Mouse (Mus musculus) cerebellum, postnatal 4 days (tissue): Measurements from ENCODE around the gene Rnf6.
"Not testable (repeated sequence)": the region's sequence is repeated elsewhere in the genome, so short reads cannot be mapped to it uniquely, and the experiment has no call there.

Source experiments
- DNase-seq, 2 experiments: peaks; one replicate each; pipeline ENCODE4 v3.0.0; 2022; ENCODE audit warnings: low spot score in 2 of 2, mixed read lengths in 1 of 2

Rnf6 gene

DNA sequence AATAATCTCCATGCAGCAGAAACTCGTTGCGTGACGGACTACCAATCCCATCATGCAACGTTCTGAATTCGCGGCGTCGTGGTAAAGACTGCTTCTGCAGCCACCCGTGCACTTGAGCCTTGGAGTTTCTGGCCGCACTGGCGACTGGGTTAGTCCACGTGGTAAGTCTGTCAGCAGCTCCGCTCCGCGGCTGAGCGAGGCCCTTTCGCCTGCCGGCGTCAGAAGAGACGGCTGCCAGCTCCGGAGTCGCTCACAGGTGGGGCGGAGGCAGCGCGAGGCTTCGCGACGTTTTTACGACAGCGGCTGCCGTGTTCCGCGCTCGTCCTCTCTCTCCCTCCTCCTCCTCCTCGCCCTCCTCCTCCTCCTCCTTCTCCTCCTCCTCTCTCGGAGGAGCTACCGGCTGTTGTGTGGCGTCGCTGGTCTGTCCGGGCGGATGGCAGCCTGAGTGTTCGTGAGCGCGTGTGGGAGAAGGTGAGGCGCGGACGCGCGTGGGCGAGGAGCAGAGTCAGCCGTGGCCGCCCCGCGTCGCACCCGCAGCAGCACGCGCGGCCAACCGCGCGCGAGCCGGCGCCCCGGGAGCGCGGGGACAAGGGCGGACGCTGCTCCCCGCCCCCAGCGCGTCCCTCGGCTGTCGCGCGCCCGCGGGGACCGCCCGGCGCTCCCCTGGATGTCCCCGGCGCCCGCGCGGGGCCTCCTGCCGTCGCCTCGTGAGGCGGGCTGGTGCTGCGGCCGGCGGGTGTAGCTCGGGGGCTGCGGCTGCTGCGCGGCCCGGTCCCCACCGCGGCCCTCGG lies 9.7 kb upstream of the Rnf6 start, which contains the start of gene Cdk8:
TSS of gene Cdk8 (plus strand) at position 367 of the 791 bp plus-strand sequence.
- peak; percentile 84 to 89 for DNase-seq

DNA sequence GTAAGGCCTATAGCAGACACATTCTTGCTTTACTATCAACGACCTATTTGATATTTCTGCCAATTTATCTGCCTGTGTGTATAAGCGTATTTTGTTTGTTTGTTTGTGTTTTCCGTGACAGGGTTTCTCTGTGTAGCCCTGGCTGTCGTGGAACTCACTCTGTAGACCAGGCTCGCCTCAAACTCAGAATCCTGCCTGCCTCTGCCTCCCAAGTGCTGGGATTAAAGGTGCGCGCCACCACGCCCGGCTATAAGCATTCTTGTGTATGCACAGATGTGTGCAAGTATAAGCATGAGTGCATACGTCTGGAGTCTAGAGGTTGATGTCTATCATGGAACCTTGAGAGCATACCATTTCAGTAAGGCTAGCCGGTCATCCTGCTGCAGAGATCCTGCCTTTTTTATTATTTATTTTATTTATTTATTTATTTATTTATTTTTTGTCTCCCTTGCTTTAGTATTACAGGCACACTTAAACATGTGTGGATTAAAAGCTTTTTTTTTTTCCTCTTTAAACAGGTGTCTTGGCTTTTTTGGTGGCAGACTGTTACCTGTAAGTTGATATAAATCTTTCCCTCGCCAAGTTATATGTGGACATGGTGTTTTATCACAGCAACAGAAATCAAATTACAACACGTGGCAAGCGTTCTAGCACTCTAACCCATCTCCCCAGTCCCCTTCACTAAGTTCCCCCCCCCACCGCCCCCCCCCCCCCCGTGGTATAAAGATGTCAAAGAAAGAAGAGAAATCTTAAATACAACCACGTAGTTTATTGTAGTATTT lies 8.7 kb upstream of the Rnf6 start:
- no peak for DNase-seq

DNA sequence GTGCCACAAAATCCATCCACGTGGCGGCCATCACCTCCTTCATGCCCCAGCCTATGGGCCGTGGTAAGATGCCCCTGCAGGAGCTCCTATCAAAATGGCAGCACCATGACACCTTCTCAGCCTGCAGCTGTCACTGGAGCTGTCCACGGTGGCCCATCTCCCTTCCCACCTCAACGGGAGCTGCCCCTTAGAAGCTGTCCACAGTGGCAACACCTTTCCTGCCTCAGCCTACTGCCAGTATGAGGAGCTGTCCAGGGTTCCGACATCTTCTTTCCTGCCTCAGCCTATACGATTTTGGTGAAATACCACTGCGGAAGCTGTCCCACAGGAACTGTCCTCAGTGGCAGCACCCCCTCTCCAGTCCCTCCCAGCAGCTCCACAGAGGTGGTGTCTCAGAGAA lies 6.1 kb upstream of the Rnf6 start:
- DNase-seq, result no peak

DNA sequence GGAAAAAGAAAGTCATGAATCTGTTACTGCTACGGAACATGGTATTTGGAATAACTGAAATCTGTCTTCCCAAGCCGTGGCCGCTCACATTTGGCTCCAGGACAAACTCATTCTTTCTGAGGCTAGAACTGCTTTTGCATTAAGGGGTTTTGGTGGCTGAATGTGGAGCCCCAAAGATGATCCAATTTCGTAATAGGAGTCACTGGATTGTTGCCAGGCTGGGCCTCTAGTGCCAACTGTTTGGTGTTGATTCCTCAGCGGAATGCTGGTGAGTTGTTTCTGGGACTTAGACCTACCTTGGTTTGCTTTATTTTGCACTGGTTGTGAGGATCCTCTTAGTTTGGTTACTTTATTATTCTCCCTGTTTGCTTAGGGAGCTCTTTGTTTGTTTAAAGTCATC lies 2.4 kb upstream of the Rnf6 start:
- DNase-seq, result no peak

DNA sequence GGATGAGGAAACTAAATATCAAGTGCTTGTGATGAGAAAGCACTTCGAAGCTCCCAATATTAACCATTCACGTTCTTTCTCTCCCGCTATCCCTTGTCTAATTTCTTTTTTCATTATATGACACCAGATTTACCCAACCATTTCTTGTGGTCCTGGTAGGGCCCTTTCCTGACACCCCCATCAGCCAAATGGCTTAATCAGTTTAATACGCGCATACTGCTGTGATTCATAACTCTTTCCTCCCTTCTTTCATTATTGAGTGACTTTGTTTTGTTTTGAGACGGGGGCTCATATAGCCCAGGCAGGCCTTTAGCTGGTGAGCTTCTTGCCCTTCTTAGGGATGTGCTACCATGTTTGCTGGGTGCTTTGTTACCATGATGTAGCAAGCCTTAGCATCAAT lies 367 bp upstream of the Rnf6 start:
- no peak for DNase-seq

DNA sequence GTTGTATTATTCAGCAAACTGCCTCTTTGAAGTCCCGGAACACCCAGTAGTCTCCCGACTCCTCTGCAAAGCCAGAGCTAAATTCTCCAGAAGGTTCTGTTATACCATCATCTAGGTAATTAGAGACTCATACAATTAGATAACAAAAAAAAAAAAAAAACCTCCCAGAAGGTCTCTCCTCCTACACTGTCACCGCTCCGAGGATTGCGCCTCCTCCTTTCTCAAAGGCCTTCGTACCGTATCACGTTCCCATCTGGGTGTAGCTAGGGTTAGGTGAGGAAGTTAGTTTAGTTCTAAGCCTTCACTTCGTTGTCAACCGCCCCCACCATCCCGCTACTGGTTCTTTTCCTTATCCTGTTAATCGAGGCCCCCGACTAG lies 865 bp downstream of the Rnf6 start:
- DNase-seq, result no peak

DNA sequence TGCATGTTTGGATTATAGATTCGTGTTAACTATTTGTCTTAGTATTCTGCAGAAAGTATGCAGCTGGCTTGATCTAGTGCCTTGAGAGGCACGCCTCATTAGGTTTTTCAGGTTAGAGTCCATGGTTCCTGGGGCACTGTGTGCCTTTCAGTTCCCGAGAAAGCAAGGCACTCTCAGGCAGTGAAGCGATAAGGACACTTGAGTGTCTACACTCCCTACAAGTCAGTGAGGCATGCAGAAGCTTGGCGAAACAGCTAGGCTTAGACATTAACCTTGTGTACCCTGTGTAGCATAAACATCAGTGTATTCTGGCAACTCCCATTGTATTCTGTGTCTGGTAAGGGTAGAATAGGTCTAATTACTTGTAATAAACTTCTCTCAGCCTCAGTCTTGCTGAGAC lies 15.8 kb downstream of the Rnf6 start:
- no peak for DNase-seq

DNA sequence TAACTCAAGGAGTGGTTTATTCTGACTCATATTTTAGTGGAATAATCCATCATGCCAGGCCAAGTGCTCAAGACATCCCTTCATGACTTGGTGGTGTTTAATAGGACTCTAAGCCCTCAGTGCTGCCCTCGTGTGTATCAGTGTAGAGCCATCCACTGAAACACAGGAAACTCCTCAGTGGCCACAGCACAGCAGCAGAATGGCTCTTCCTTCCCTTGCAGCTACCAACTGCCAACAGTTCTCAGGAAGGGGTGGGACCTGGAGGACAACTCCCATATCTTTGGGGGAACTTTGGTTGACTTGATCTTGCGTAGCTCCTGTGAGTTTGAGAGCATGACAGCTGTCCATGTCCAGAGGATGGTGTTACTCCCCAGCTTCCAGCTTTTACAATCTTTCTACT lies 17.4 kb downstream of the Rnf6 start:
- DNase-seq, result no peak

DNA sequence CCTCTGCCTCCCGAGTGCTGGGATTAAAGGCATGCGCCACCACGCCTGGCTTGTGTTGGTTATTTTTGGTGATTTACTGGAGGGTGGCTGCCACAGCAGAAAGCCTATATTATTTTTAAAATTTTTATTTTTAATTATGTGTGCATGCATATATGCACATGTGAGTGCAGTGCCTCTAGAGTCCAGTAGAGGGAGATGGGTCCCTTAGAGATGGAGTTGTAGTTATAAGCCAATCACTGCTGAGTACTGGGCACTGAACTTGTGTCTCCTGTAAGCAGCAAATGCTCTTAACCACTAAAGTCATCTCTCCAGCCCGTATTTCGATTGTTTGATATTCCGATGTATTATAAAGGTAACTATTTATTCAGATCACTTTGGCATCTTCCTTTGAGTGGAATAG lies 20.8 kb downstream of the Rnf6 start:
- DNase-seq, result no peak

DNA sequence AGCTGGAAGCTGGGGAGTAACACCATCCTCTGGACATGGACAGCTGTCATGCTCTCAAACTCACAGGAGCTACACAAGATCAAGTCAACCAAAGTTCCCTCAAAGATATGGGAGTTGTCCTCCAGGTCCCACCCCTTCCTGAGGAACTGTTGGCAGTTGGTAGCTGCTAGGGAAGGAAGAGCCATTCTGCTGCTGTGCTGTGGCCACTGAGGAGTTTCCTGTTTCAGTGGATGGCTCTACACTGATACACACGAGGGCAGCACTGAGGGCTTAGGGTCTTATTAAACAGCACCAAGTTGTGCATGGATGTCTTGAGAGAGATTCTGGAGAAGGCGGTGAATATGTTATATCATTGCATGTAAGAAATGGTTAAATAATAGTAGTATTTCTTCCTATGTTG lies 21.8 kb downstream of the Rnf6 start:
- DNase-seq, result no peak

DNA sequence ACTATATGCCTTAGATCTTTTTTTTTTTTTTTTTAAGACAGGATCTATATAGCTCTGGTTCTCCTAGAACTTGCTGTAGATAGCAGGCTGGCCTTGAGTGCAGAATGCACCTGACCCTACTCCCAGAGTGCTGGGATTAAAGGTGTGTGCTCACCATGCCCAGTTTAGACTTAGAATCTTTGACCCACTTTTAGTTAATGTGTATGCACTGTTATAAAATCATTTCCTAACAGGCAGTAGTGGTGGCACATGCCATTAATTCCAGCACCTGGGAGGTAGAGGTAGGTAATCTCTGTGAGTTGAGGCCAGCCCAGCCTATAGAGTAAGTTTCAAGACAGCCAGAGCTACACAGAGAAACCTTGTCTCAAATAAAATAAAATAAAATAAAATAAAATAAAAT lies 22.3 kb downstream of the Rnf6 start:
- DNase-seq, result no peak

DNA sequence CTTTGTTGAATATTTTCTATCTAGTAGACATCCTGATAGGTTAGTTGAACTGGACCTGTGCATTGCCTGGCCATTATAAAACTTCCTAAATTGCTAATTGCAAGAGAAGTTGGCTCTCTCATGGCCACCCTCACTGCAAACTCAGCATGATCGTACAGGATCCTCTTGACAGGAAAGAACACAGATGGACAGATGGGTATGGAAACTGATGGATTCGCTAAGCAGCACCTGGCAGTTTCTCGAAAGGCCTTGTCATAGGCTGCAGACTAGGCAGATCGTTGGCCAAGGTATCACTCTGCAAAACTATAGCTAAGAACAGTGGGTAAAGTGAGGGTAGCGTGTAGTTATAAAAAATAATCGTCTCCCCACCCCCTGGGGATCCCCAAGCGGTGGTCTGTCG lies 28.0 kb downstream of the Rnf6 start:
- DNase-seq, result no peak

DNA sequence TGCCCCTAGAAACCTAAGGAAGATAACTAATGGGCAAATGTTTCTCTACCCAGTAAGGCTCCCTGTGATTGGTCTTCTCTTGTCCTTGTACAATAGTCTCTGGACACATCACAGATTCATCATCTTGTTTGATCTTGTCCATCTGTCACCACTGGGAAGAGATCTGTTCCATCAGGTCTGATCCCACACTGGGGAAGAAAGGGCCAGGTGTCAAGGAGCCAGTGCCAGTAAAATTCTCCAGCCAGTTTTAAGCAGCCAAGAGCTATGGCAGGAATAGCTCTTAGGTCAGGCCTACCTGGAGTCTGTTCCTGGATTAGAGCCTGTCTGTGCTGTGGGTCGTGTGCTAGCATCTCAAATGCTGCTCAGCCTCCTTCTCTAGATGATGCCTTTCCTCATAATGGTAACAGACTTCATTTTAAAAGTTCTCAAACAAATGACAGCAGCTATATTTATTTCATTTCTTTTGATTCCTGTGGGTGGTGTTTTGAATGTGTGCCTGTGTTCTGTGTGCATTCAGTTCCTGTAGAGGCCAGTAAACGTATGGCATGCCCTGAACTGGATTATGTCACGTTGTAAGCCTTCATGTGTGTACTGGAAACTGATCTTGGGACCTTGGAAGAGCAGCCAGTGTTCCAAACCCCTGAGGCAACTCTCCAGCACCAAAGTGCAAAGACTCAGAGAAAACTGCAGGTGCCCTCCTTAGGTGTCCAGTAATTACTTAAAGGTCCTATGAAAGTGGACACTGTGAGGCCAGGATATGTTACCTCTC lies 30.7 kb downstream of the Rnf6 start:
- DNase-seq, result no peak

DNA sequence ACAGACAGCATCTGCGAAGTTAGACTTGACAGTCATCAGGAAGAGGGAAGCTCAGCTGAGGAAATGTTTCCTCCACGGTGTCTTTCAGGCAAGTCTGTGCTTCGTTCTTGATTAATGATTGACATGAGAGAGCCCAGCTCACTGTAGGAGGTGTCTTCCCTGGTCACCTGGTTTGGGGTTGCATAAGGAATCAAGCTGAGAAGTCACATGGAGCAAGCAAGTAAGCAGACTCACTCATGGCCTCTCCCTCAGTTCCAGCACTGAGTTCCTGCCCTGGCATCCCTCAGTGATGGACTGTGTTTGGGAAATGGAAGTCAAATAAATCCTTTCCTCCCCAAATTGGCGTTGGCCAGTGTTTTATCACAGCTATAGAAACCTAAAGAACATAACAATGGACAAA lies 31.3 kb downstream of the Rnf6 start:
- no peak for DNase-seq

DNA sequence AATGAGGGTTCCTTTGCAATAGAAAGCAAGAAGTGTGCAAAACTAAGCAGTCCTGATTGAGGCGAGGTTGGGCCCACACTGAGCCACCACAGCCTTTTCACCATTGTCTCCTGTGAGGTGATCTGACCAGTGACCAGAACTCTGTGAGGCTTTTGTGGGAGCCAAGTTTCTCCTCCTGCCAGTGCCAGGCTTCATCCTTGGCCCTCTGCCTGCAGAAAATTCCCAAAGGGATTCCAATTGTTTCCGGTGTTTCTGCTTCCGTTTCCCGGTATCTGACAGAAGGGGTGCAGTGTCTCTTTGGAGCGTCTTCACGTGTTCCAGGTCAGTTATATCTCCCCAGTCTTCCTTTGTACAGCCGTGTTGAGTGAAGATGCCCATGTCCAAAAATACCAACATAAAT lies 32.6 kb downstream of the Rnf6 start:
- DNase-seq, result peak in 1 of 2 experiments; percentile 27

DNA sequence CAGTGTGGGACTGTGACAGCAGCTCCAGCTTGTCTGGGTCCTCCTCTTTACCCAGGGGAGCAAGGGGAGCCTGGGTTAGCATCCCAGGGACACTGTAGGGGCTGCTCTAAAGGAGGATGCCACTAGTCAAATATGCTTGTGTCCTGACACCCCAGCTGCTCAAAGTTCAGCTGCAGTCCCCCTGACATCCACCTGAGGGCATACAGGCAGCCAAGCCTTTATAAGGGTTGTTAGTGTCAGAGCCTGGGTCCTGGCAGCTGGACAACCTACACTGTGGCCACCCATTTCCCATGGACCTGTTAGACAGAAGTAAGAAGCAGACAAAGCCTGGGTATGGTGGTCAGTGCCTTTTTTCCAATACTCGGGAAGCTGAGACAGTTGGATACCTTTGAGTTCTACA lies 33.2 kb downstream of the Rnf6 start:
- DNase-seq, result no peak

DNA sequence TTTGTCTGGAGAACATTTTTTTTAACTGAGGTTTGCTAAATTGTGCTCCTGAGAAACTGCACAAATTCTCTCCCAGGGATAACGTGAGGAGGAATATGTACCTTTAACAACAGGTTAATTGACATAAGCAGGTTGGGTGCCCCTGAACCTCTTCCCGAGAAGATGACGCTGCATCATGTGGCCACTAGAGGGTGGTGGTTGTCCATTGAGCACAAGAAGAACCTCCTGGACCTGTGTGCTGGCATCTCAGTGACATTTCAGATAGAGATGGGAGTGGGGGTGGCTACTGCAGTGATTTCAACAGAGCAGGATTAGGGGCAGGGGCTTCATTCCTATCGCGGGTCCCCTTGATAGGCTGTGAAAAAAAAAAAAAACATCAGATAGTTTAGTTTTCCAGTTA lies 33.9 kb downstream of the Rnf6 start:
- DNase-seq, result peak in 1 of 2 experiments; percentile 58

DNA sequence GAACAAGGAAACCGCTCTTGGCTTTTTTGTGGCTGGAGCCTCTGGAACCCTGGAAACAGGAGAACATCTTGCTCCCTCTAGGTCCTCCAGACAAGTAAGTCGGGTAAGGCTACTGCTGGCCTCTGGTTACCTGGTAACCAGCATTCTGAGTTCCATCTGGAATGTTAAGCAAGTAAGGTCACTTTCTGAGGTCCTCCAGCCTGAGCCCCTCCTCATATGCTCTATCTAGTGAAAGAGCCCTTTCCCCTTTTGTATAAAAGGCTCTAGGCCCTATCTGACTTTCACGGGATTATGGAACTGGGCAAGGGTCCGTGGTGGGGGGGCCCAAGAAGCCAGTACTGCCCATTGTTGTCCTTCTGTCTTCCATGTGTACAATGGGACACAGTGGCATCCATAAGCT lies 36.2 kb downstream of the Rnf6 start, which contains the start of gene 1700001J03Rik:
TSS of gene 1700001J03Rik (minus strand) at position 101 of the 400 bp plus-strand sequence.
- not testable (repeated sequence) for DNase-seq

DNA sequence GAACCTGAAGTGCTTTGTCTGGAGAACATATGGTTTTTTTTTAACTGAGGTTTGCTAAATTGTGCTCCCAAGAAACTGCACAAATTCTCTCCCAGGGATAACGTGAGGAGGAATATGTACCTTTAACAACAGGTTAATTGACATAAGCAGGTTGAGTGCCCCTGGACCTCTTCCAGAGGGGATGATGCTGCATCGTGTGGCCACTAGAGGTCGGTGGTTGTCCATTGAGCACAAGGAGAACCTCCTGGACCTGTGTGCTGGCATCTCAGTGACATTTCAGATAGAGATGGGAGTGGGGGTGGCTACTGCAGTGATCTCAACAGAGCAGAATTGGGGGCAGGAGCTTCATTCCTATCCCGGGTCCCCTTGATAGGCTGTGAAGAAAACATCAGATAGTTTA lies 48.6 kb downstream of the Rnf6 start:
- peak in 1 of 2 experiments; percentile 21 for DNase-seq

DNA sequence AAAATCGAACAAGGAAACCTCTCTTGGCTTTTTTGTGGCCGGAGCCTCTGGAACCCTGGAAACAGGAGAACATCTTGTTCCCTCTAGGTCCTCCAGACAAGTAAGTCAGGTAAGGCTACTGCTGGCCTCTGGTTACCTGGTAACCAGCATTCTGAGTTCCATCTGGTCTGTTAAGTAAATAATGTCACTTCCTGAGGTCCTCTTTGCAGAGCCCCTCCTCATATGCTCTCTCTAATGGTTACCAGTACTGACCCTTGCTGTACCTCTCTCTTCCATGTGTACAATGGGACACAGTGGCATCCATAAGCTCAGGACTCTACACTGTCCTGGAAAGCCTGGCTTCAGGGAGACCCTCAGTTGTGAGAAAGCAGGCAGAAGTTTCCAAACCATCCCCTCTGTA lies 50.7 kb downstream of the Rnf6 start, which contains the start of gene Gm6309:
TSS of gene Gm6309 (minus strand) at position 101 of the 400 bp plus-strand sequence.
- not testable (repeated sequence) for DNase-seq

DNA sequence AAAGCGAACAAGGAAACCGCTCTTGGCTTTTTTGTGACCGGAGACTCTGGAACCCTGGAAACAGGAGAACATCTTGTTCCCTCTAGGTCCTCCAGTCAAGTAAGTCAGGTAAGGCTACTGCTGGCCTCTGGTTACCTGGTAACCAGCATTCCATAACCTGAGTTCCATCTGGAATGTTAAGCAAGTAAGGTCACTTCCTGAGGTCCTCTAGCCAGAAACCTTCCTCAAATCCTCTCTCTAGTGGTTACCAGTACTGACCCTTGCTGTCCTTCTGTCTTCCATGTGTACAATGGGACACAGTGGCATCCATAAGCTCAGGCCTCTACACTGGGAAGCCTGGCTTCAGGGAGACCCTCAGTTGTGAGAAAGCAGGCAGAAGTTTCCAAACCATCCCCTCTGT lies 60.9 kb downstream of the Rnf6 start, which contains the start of gene Gm5565:
TSS of gene Gm5565 (minus strand) at position 101 of the 400 bp plus-strand sequence.
- not testable (repeated sequence) for DNase-seq
